13 mouse cellular contexts compared by ENCODE assay signal in the genomic region with DNA sequence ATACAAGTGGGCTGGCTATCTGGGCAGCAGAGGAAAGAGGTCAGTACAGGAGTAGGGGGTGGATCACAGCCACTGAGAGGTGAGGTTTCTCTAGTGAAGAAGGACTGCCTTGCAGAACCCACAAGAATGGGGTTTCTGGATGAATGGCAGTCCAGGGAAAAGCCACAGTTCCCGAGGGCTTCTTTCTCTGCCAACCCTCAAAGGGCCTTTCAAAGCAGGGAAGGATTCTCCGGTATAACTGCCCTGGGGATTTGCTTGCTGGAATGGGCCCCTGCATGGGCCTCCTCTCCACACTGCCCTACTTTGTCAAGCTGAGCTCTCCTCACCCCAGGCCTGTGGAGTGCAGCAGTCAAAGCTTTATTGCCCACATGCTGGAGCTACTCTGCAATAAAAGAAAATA. TPM values are rescaled to one million over a fixed set of nuclear protein-coding genes. Genes with fewer than 3 reads are reported as not detected.
DNase-seq lines count a peak whose midpoint lies in the region; ATAC-seq lines count a peak whose summit lies in the region.
"Had no signal": no experiment of that assay in that cellular context is flagged by ENCODE, and none has a peak within 500 bp of the region (broad histone marks: within the 10 kb centered on the region; RNA-seq: fewer than 3 reads in every experiment).

No protein-coding gene starts in this region.

- no peaks in the 10 kb centered on the region for H3K36me3 ChIP-seq in forebrain, embryonic 11.5 days (ENCODE audit: control insufficient read depth, insufficient read depth, low read length)
- H3K36me3 ChIP-seq in forebrain, embryonic 15.5 days = no peaks in the 10 kb centered on the region
- no peaks in the 10 kb centered on the region for H3K36me3 ChIP-seq in embryonic facial prominence, embryonic 10.5 days (replicated peaks)
- H3K36me3 ChIP-seq in hindbrain, embryonic 15.5 days = no peaks in the 10 kb centered on the region
- H3K36me3 ChIP-seq in midbrain, embryonic 15.5 days (replicated peaks) = no peaks in the 10 kb centered on the region
- H3K36me3 ChIP-seq: heart, embryonic 15.5 days had no signal

- H3K27me3 ChIP-seq in forebrain, embryonic 11.5 days (ENCODE audit: control insufficient read depth, insufficient read depth, low read length) = no peaks in the 10 kb centered on the region
- H3K27me3 ChIP-seq in forebrain, embryonic 15.5 days = no peaks in the 10 kb centered on the region
- H3K27me3 ChIP-seq in embryonic facial prominence, embryonic 10.5 days (replicated peaks; ENCODE audit: low read depth, poor library complexity, severe bottlenecking) = no peaks in the 10 kb centered on the region
- H3K27me3 ChIP-seq in hindbrain, embryonic 15.5 days = no peaks in the 10 kb centered on the region; the same call in 1 of the 2 replicates
- H3K27me3 ChIP-seq in midbrain, embryonic 15.5 days (replicated peaks) = no peaks in the 10 kb centered on the region
- H3K27me3 ChIP-seq: heart, embryonic 15.5 days; megakaryocyte, embryonic 14.5 days had no signal

- H3K27ac ChIP-seq in forebrain, embryonic 11.5 days (ENCODE audit: low read depth, low read length) = 0 out of 2 replicates have a peak overlapping the region, but pooled peaks have one; percentile 25
- no peak overlapping the region; the same call in 1 of the 2 replicates for H3K27ac ChIP-seq in forebrain, embryonic 15.5 days (replicated peaks)
- peak overlapping the region; percentile 48 for H3K27ac ChIP-seq in embryonic facial prominence, embryonic 10.5 days (replicated peaks)
- peak overlapping the region; percentile 65 for H3K27ac ChIP-seq in hindbrain, embryonic 15.5 days (replicated peaks)
- H3K27ac ChIP-seq in midbrain, embryonic 15.5 days = peak overlapping the region; percentile 22
- H3K27ac ChIP-seq: heart, embryonic 15.5 days had no signal

- H3K9ac ChIP-seq in forebrain, embryonic 11.5 days (ENCODE audit: low read length) = no peak overlapping the region
- no peak overlapping the region for H3K9ac ChIP-seq in forebrain, embryonic 15.5 days (replicated peaks)
- no peak overlapping the region for H3K9ac ChIP-seq in hindbrain, embryonic 15.5 days
- H3K9ac ChIP-seq in midbrain, embryonic 15.5 days = no peak overlapping the region
- H3K9ac ChIP-seq: heart, embryonic 15.5 days had no signal

- H3K9me3 ChIP-seq in forebrain, embryonic 11.5 days (ENCODE audit: control insufficient read depth, low read length) = no peaks in the 10 kb centered on the region
- no peaks in the 10 kb centered on the region for H3K9me3 ChIP-seq in forebrain, embryonic 15.5 days
- H3K9me3 ChIP-seq in embryonic facial prominence, embryonic 10.5 days = no peaks in the 10 kb centered on the region
- no peaks in the 10 kb centered on the region for H3K9me3 ChIP-seq in hindbrain, embryonic 15.5 days
- H3K9me3 ChIP-seq in midbrain, embryonic 15.5 days = no peaks in the 10 kb centered on the region
- H3K9me3 ChIP-seq: heart, embryonic 15.5 days; megakaryocyte, embryonic 14.5 days had no signal

- peaks cover 26% of the 10 kb centered on the region for H3K4me1 ChIP-seq in forebrain, embryonic 11.5 days (replicated peaks; ENCODE audit: control insufficient read depth, insufficient read depth, low read length)
- peaks cover 34% of the 10 kb centered on the region for H3K4me1 ChIP-seq in forebrain, embryonic 15.5 days
- H3K4me1 ChIP-seq in embryonic facial prominence, embryonic 10.5 days = peaks cover 47% of the 10 kb centered on the region
- peaks cover 52% of the 10 kb centered on the region for H3K4me1 ChIP-seq in hindbrain, embryonic 15.5 days (replicated peaks)
- H3K4me1 ChIP-seq in midbrain, embryonic 15.5 days = peaks cover 38% of the 10 kb centered on the region

- H3K4me2 ChIP-seq in forebrain, embryonic 11.5 days (ENCODE audit: low read depth, low read length, severe bottlenecking) = no peak overlapping the region
- no peak overlapping the region for H3K4me2 ChIP-seq in forebrain, embryonic 15.5 days (replicated peaks)
- H3K4me2 ChIP-seq in hindbrain, embryonic 15.5 days = no peak overlapping the region
- H3K4me2 ChIP-seq in midbrain, embryonic 15.5 days = no peak overlapping the region
- H3K4me2 ChIP-seq: heart, embryonic 15.5 days had no signal

- 0 out of 2 replicates have a peak, but pooled peaks have one; percentile 19 for ATAC-seq in forebrain, embryonic 11.5 days (replicated peaks; ENCODE audit: low FRiP score)
- no peak for ATAC-seq in forebrain, embryonic 15.5 days (replicated peaks)
- peak; percentile 31; the same call in 1 of the 2 replicates for ATAC-seq in hindbrain, embryonic 15.5 days (ENCODE audit: low FRiP score, low read depth)
- ATAC-seq in midbrain, embryonic 15.5 days (replicated peaks) = no peak
- ATAC-seq: intestine, embryonic 16.5 days had no signal

- no peak for DNase-seq in forebrain, embryonic 11.5 days (ENCODE audit: low spot score)
- no peak for DNase-seq in embryonic facial prominence, embryonic 10.5 days (ENCODE audit: low spot score)
- no peak for DNase-seq in c-Kit-positive CD71-positive TER-119-positive erythroid progenitor cells, embryonic 14.5 days (ENCODE audit: low spot score)
- DNase-seq in kidney, adult 8-10 months = no peak
- DNase-seq in lung, adult 18-20 months = no peak
- DNase-seq: cerebellum, adult 9-11 months; lung, adult 2 months had no signal

- WGBS in forebrain, embryonic 11.5 days = 4% methylated on average over 2 of the region's 2 CpGs
- 14% methylated on average over 2 of the region's 2 CpGs for WGBS in forebrain, embryonic 15.5 days
- WGBS in embryonic facial prominence, embryonic 10.5 days = 10% methylated on average over 2 of the region's 2 CpGs
- WGBS in hindbrain, embryonic 15.5 days = 5% methylated on average over 2 of the region's 2 CpGs
- 6% methylated on average over 2 of the region's 2 CpGs for WGBS in midbrain, embryonic 15.5 days

- no peak overlapping the region for H3K4me3 ChIP-seq in forebrain, embryonic 11.5 days (ENCODE audit: low read depth, low read length)
- no peak overlapping the region for H3K4me3 ChIP-seq in forebrain, embryonic 15.5 days
- no peak overlapping the region for H3K4me3 ChIP-seq in embryonic facial prominence, embryonic 10.5 days
- H3K4me3 ChIP-seq in hindbrain, embryonic 15.5 days = no peak overlapping the region
- no peak overlapping the region for H3K4me3 ChIP-seq in midbrain, embryonic 15.5 days
- H3K4me3 ChIP-seq: heart, embryonic 15.5 days; megakaryocyte, embryonic 14.5 days had no signal

RNA-seq across cellular contexts. Expression of gene Lrrc4, which starts 22.1 kb away (rescaled TPM):
- 3.6 and 3.7 TPM in 2 replicates for polyA plus RNA-seq in forebrain, embryonic 11.5 days (2014; fragmentation: Nextera tagmentation; extraction: Ambion mirVana)
- polyA plus RNA-seq in forebrain, embryonic 15.5 days (2015; fragmentation: Nextera tagmentation; extraction: Ambion mirVana) = 6.4 and 6.5 TPM in 2 replicates
- 0.79 and 0.98 TPM in 2 replicates for polyA plus RNA-seq in embryonic facial prominence, embryonic 10.5 days (2016; fragmentation: Nextera tagmentation; extraction: Ambion mirVana)
- 6.8 and 7.1 TPM in 2 replicates for polyA plus RNA-seq in hindbrain, embryonic 15.5 days (2015; fragmentation: Nextera tagmentation; extraction: Ambion mirVana)
- polyA plus RNA-seq in midbrain, embryonic 15.5 days (2015; fragmentation: Nextera tagmentation; extraction: Ambion mirVana) = 7.0 and 7.6 TPM in 2 replicates

Comparison
In these comparisons a context has a peak if more than half of its experiments do, and no peak if none do; other contexts are left out.
1. ATAC-seq: peak in forebrain, embryonic 11.5 days (single experiment) and hindbrain, embryonic 15.5 days (single experiment); none in forebrain, embryonic 15.5 days (single experiment) and midbrain, embryonic 15.5 days (single experiment).